Mouse (Mus musculus) testis, adult 2 months (tissue): ENCODE measurements around the gene Olfr787. TPM values are rescaled to one million over a fixed set of nuclear protein-coding genes. Genes with fewer than 3 reads are reported as not detected.

Experiments used
- H3K27ac ChIP-seq: fragments of 200-500 bp; 2 replicates; pipeline ENCODE4 v1.5.1; 2012; ENCODE audit warnings: low read depth, low read length; ENCODE audit not compliant: control insufficient read depth, insufficient read depth
- H3K27me3 ChIP-seq: fragments of 200-500 bp; 2 replicates; pipeline ENCODE4 v1.6.1; 2012; ENCODE audit warnings: mild to moderate bottlenecking, low read length, moderate library complexity; ENCODE audit not compliant: control insufficient read depth, insufficient read depth
- H3K36me3 ChIP-seq: fragments of 200-500 bp; 2 replicates; pipeline ENCODE4 v1.6.1; 2012; ENCODE audit warnings: mild to moderate bottlenecking, low read length; ENCODE audit not compliant: control insufficient read depth, insufficient read depth
- H3K4me1 ChIP-seq: fragments of 200-500 bp; 2 replicates; pipeline ENCODE4 v1.6.1; 2012; ENCODE audit warnings: low read length; ENCODE audit not compliant: control insufficient read depth, insufficient read depth
- H3K4me3 ChIP-seq: fragments of 200-500 bp; 2 replicates; pipeline ENCODE4 v1.5.1; 2012; ENCODE audit warnings: low read depth, mild to moderate bottlenecking, low read length, moderate library complexity, mixed read lengths; ENCODE audit not compliant: control insufficient read depth
- CTCF ChIP-seq: fragments of 200-500 bp; IDR thresholded peaks from 2 replicates; pipeline ENCODE4 v1.5.1; 2012; ENCODE audit warnings: low read depth, mild to moderate bottlenecking, inconsistent platforms, low read length, moderate library complexity; ENCODE audit not compliant: control insufficient read depth, insufficient read depth, insufficient replicate concordance
- POLR2A ChIP-seq: fragments of 200-500 bp; IDR thresholded peaks from 2 replicates; pipeline ENCODE4 v1.6.1; 2012; ENCODE audit warnings: low read depth, mild to moderate bottlenecking, inconsistent platforms, low read length, moderate library complexity; ENCODE audit not compliant: control insufficient read depth
- polyA plus RNA-seq: library from polyadenylated mRNA; depleted of rRNA; stranded (reverse); fragments of >200 nt; gene quantifications from 2 replicates; pipeline ENCODE4 v1.2.3, GENCODE M21; 2012; rRNA removed

Gene Olfr787
- 1.5 TPM in 2 replicates for polyA plus RNA-seq

DNA sequence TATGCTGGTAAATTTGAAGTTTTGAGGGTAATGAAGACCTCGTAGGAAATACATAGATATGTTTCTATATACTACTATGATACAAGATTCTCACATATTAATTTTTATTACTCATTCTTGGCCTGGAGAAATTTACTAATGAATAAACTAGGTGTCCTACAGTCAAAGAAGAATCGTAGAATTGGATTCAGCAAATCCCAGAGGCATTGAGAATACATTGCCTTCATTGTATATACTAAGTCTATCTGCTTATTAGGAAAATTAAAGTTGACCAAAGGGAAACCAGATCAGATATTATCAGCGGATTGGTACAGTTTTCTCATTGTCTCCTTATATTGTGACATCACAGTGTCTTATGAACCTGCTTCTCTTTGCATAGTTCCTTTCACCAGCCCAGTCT lies at the start of gene Olfr787:
Gene Olfr787, plus strand, starts transcription at position 301 of the 400 bp plus-strand sequence.
- no peak for TF ChIP-seq CTCF
- no peak for TF ChIP-seq POLR2A
- Histone ChIP-seq H3K36me3 (no peaks in the 10 kb centered on the region), H3K27ac (no peak within 1 kb of the TSS), H3K4me3 (no peak within 1 kb of the TSS), H3K27me3 (no peaks in the 10 kb centered on the region), H3K4me1 (no peaks in the 10 kb centered on the region)

DNA sequence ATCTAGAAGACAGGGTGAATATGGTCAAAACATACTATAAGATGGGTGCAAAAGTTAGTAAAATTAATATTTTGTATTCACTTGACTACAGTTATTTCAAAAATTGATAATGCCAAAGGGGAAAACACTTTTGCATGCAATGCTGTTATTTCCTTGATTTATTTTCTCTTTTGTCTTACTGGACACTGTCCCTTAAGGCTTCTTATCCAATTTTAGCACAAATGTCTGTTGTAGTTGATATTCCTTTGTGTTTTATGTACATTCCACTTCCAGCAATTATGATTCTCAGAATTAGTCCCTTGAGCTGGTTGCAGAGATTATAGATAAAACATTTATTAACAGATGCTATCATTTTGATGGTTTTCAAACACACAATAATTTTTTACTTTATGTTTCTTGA lies 34.7 kb upstream of the Olfr787 start, which contains the start of gene Olfr786:
Gene Olfr786, plus strand, starts transcription at position 301 of the 400 bp plus-strand sequence.
- Histone ChIP-seq H3K4me3 (no peak within 1 kb of the TSS), H3K36me3 (no peaks in the 10 kb centered on the region), H3K4me1 (no peaks in the 10 kb centered on the region), H3K27me3 (no peaks in the 10 kb centered on the region), H3K27ac (no peak within 1 kb of the TSS)
- no peak for TF ChIP-seq POLR2A
- no peak for TF ChIP-seq CTCF

DNA sequence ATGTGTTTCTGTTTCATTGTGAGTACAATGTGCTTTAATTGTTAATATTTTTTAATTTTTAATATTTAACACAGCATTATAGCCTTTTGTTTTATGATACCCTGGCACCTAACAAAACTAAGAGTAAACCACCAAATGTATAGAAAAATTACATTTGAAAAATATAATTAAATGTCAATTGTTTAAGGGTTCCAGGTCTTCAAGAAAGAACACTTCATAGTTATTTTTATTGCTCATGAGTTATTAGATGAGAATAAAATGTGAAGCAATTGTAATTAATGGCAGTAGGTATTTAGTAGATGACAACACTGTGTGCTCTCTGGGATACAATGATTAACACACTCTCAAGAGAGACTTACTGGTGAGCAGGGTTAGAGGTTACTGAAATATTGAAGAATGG lies 9.0 kb downstream of the Olfr787 start, which contains the start of gene Olfr788:
Gene Olfr788, plus strand, starts transcription at position 301 of the 400 bp plus-strand sequence.
- no peak within 1 kb of the TSS for H3K4me3 ChIP-seq
- TF ChIP-seq POLR2A (no peak), CTCF (no peak)
- no peak within 1 kb of the TSS for H3K27ac ChIP-seq
- H3K27me3 ChIP-seq = no peaks in the 10 kb centered on the region
- no peaks in the 10 kb centered on the region for H3K36me3 ChIP-seq
- no peaks in the 10 kb centered on the region for H3K4me1 ChIP-seq

DNA sequence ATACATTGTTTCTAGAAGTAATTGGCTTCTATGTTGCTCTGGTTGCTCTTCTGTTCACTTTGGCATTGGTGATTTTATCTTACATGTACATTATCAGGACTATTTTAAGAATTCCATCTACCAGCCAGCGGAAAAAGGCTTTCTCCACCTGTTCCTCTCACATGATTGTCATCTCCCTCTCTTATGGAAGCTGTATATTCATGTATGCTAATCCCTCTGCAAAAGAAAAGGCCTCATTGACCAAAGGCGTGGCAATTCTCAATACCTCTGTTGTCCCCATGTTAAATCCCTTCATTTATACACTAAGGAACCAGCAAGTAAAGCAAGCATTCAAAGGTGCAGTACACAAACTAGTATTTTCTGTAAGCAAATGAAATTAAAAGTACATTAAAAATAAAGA lies 11.6 kb downstream of the Olfr787 start:
- H3K27ac ChIP-seq = no peak overlapping the region
- H3K4me1 ChIP-seq = no peaks in the 10 kb centered on the region
- no peaks in the 10 kb centered on the region for H3K36me3 ChIP-seq
- TF ChIP-seq CTCF = no peak
- TF ChIP-seq POLR2A = no peak
- H3K27me3 ChIP-seq = no peaks in the 10 kb centered on the region
- no peak overlapping the region for H3K4me3 ChIP-seq

DNA sequence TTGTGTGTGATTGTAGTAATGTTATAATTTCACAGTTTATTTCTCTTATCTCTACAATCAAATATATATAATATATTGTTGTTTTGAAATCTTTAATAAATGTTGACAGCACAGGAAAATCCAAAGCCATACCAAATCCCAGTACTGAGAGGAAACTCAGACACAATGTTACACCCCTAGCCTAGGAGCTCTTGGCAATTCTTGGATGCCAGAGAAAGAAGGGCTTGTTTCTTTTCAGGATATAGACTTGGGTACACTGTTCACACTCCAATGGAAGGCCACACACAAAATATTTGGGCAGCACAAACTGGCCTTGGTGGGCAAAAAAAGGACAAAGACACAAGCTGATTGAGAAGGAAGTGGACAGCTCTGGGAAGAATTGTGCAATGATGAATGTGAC lies 12.1 kb downstream of the Olfr787 start:
- Histone ChIP-seq H3K4me1 (no peaks in the 10 kb centered on the region), H3K27ac (no peak overlapping the region), H3K36me3 (no peaks in the 10 kb centered on the region), H3K4me3 (no peak overlapping the region), H3K27me3 (no peaks in the 10 kb centered on the region)
- TF ChIP-seq POLR2A = no peak
- no peak for TF ChIP-seq CTCF

DNA sequence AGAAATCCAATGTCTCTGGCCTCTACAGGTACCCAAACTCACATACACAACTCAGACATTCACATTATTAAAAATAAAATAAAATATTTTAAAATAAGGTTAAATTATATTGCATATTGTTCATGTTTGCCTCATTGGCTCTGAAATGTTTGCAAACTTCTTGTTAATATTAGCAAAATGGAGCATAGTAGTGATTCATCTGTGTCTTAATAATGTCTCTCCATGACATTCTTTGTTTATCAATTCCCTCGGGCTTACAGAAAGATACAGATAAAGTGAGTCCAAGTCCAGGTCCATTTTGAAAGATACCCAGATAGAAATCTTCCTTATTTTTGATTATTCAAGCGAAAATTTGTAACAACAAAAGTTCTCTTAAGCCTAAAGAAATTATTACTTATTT lies 22.8 kb downstream of the Olfr787 start, which contains the start of gene Olfr789:
Gene Olfr789, plus strand, starts transcription at position 301 of the 400 bp plus-strand sequence.
- Histone ChIP-seq H3K27me3 (no peaks in the 10 kb centered on the region), H3K4me1 (no peaks in the 10 kb centered on the region), H3K4me3 (no peak within 1 kb of the TSS), H3K27ac (no peak within 1 kb of the TSS), H3K36me3 (no peaks in the 10 kb centered on the region)
- TF ChIP-seq CTCF (no peak), POLR2A (no peak)

DNA sequence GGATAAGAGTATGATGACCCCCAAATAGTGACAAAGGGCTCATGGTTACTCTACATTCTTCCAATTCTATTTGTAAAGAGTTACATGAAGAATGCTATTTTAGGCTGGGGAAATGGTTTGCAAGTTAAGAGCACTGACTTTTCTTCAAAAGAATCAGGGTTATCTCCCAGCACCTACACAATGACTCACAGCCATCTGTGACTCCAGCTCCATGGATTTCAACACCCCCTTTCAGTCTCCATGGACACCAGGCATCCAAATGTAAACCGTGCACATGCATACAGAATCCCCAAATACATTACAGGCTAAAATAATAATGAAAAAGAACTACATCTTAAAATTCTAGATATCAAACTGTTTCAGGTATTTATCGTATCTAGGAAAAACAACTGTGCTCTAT lies 28.4 kb downstream of the Olfr787 start:
- no peak overlapping the region for H3K27ac ChIP-seq
- H3K36me3 ChIP-seq = no peaks in the 10 kb centered on the region
- no peaks in the 10 kb centered on the region for H3K27me3 ChIP-seq
- no peak overlapping the region for H3K4me3 ChIP-seq
- no peaks in the 10 kb centered on the region for H3K4me1 ChIP-seq
- TF ChIP-seq POLR2A (no peak), CTCF (no peak)

DNA sequence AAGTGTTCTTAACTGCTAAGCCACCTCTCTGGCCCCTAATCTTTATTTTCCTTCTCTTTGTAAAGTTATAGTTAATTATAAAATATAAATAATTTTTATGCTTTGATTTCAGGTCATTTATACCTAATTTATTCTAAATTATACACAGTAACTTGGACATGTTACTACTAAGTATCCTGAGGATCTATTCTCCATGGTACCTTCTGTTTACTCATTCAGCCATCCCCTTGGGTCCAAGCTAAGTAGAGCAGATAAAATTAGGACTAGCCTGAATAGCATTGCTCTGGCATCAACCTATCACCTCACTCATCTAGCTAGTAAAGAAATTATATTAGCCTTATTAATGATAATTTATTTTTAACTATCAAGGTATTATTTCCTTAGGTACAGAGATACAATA lies 36.5 kb downstream of the Olfr787 start, which contains the start of gene Olfr790:
Gene Olfr790, plus strand, starts transcription at position 301 of the 400 bp plus-strand sequence.
- no peak for TF ChIP-seq POLR2A
- no peak for TF ChIP-seq CTCF
- no peak within 1 kb of the TSS for H3K27ac ChIP-seq
- no peaks in the 10 kb centered on the region for H3K36me3 ChIP-seq
- no peak within 1 kb of the TSS for H3K4me3 ChIP-seq
- H3K27me3 ChIP-seq = no peaks in the 10 kb centered on the region
- no peaks in the 10 kb centered on the region for H3K4me1 ChIP-seq

Other genes starting within 250 kb of the Olfr787 start
- not detected in 2 replicates for gene Olfr774, start 225.7 kb upstream of the Olfr787 start, polyA plus RNA-seq
- gene Olfr775, start 213.4 kb upstream of the Olfr787 start, polyA plus RNA-seq = not detected in 2 replicates
- gene Olfr776, start 202.7 kb upstream of the Olfr787 start, polyA plus RNA-seq = not detected in 2 replicates
- not detected in 2 replicates for gene Olfr777, start 190.4 kb upstream of the Olfr787 start, polyA plus RNA-seq
- gene Olfr780, start 143.7 kb upstream of the Olfr787 start, polyA plus RNA-seq = not detected in 2 replicates
- not detected in 2 replicates for gene Olfr781, start 133.0 kb upstream of the Olfr787 start, polyA plus RNA-seq
- not detected in 2 replicates for gene Olfr782, start 113.0 kb upstream of the Olfr787 start, polyA plus RNA-seq
- gene Olfr784, start 77.8 kb upstream of the Olfr787 start, polyA plus RNA-seq = 0.07 TPM in 2 replicates
- not detected in 2 replicates for gene Olfr785, start 56.4 kb upstream of the Olfr787 start, polyA plus RNA-seq
- not detected in 2 replicates for gene Olfr786, start 34.6 kb upstream of the Olfr787 start, polyA plus RNA-seq
- 0.53 and 0.57 TPM in 2 replicates for gene Olfr788, start 9.1 kb downstream of the Olfr787 start, polyA plus RNA-seq
- 0.05 TPM in 1 of 2 replicates, not detected in the other for gene Olfr789, start 22.9 kb downstream of the Olfr787 start, polyA plus RNA-seq
- 0.29 TPM in 1 of 2 replicates, not detected in the other for gene Olfr790, start 36.6 kb downstream of the Olfr787 start, polyA plus RNA-seq
- not detected in 2 replicates for gene Olfr791, start 59.9 kb downstream of the Olfr787 start, polyA plus RNA-seq
- not detected in 2 replicates for gene Olfr792, start 77.3 kb downstream of the Olfr787 start, polyA plus RNA-seq
- gene Olfr794, start 105.8 kb downstream of the Olfr787 start, polyA plus RNA-seq = not detected in 2 replicates
- not detected in 2 replicates for gene Olfr796, start 150.7 kb downstream of the Olfr787 start, polyA plus RNA-seq
- gene Olfr798, start 166.1 kb downstream of the Olfr787 start, polyA plus RNA-seq = not detected in 2 replicates
- gene Olfr799, start 175.6 kb downstream of the Olfr787 start, polyA plus RNA-seq = not detected in 2 replicates
- not detected in 2 replicates for gene Olfr800, start 195.8 kb downstream of the Olfr787 start, polyA plus RNA-seq
- gene Olfr801, start 212.0 kb downstream of the Olfr787 start, polyA plus RNA-seq = not detected in 2 replicates
- not detected in 2 replicates for gene Olfr802, start 226.3 kb downstream of the Olfr787 start, polyA plus RNA-seq
- not detected in 2 replicates for gene Olfr803, start 232.4 kb downstream of the Olfr787 start, polyA plus RNA-seq
- gene Olfr804, start 241.3 kb downstream of the Olfr787 start, polyA plus RNA-seq = not detected in 2 replicates